Mouse (Mus musculus) inflammation-experienced regulatory T-cells, adult 6 months (primary cell): ENCODE data around the gene Tapt1. TPM values are rescaled to one million over a fixed set of nuclear protein-coding genes. Genes with fewer than 3 reads are reported as not detected.
"Not testable (repeated sequence)": the region's sequence is repeated elsewhere in the genome, so short reads cannot be mapped to it uniquely, and the experiment has no call there.

ENCODE experiments used
- ATAC-seq: one replicate; pipeline ENCODE4 v1.8.0; 2017
- polyA plus RNA-seq, 3 experiments: library from polyadenylated mRNA; unstranded; fragments of 100-300 nt; shearing (Covaris generic); gene quantifications; one replicate each; pipeline ENCODE4 v1.2.1; 2017

Gene Tapt1
- polyA plus RNA-seq = 10 to 100 TPM in 2 of 3 experiments, 1 to 10 TPM in 1; 9.4 to 17.1 (median 15.0) TPM

- peak; percentile 63 for ATAC-seq
Measured at GRCm38 (mm10) chr5:44226521-44227461, at the start of gene Tapt1. TSS of gene Tapt1 (minus strand) at chr5:44226626.

DNA sequence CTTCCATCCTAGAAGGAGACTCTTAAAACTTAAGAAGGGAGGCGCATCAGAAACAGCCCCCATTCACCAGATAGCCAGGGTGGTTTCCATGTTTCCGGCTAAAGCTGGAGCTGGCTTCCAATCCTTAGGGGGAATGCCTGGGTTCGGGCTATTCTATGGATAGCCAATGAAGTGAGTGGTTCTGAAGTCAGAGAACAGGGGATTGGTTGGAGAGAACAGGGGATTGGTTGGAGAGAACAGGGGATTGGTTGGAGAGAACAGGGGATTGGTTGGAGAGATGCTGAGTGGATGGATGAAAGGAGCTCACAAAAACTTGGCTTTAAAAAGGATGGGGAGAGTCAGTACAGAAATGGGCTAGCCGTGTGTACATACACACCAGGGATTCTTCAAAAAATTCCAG is 45.1 kb upstream of the Tapt1 start:
- no peak for ATAC-seq

DNA sequence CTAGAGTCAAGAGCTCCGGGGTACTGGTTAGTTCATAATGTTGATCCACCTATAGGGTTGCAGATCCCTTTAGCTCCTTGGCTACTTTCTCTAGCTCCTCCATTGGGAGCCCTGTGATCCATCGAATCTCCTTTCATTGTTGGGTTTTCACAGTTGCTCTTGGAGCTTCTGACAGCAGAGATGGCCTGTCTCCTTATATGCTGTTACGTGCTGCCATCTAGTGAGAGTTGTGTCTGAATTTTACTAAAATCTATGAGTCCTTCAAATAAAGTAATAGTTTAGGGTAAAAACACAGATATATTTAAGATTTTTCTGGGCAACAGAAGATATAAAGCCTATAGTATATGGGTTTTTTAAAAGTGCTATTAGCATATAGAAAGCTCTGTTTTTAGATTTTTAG is 42.1 kb upstream of the Tapt1 start:
- not testable (repeated sequence) for ATAC-seq

DNA sequence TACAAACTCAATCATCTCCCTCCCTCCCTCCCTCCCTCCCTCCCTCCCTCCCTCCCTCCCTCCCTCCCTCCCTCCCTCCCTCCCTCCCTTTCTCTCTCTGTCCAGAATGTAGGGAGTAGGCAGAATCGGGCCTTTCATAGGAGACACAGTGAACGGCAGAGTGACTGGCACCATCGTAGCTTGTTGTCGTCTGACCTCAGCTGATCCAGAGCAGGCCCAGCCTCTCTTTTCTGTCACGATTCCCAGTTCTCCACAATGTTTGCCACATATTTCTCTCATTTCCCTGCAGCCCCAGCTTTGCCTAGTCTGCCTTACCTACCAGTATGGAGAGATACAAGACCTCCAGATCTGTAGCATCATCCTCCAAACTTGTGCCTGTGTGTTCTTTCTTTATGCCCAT is 35.3 kb upstream of the Tapt1 start:
- ATAC-seq = no peak

- ATAC-seq = no peak
Measured at GRCm38 (mm10) chr5:44261172-44261571, 34.7 kb upstream of the Tapt1 start.

DNA sequence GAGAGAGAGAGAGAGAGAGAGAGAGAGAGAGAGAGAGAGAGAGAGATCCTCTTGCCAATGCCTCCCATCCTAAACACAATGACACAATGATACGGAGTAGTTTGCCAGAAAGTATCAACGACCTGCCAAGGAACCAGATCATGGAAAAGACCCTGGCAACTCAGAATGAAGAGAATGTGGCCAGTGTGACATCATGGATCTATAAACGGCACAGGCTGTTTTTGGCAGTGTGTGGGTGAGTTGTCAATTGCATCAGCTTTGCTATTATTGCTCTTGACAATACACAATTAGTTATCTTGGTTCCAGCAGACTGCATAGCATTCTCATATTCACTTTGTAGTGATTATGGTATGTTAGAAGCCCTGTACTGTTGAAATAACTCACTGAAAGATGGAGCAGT is 33.3 kb upstream of the Tapt1 start:
- no peak for ATAC-seq

DNA sequence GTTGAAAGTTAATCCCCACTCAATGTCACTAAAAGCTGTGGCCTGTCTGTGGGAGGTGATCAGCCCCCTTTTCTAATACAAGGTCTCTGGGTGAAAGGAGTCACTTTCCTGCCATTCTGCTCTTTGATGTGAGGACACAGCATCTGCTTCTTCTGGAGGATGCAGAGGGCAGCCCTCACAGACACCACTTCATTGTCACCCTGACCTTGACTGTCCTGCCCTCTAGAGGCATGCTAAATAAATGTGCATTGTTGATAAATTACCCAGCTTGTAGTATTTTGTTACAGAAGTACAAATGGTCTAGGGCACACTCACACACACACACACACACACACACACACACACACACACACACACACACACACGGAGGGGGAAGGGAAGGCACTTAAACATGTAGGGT is 31.7 kb upstream of the Tapt1 start:
- no peak for ATAC-seq

- no peak for ATAC-seq
Measured at GRCm38 (mm10) chr5:44257401-44257800, 31.0 kb upstream of the Tapt1 start.

DNA sequence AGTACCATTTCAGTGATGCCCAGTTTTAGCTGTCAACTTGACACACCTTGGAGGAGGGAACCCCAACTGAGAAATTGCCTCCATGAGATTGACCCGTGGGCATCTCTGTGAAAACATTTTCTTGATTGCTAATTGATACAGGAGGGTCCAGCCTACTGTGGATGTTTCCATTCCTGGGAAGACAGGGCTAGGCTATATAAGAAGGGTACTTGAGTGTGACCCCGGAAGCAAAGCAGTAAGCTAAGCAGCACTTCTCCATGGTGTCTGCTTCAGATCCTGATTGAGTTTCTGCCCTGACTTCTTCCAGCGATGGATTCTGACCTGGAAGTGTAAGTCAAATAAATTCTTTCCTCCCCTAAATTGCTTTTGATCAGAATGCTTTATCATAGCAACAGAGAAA is 30.1 kb upstream of the Tapt1 start:
- ATAC-seq = no peak

- ATAC-seq = no peak
Measured at GRCm38 (mm10) chr5:44255756-44256398, 29.5 kb upstream of the Tapt1 start.

GRCm38 (mm10) chr5:44253449-44253848 is 27.0 kb upstream of the Tapt1 start:
- no peak for ATAC-seq

DNA sequence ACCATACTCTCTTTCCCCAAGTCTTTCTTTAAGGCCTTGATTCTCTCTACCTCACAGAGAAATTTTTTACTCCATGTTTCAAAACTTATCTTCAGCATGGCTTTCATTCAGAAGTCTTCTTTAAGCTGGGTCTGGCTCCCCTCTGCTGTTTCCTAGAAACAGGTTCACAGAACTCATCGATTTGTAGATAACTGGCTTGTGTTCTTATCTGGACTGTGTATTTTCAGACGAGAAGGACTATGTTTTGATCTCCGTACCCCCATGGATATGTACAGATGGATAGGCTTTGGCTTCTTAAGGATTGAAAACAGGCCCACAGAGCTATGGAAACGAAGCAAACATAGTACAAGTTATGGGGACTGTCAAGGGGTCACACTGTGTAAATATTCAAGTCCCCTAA is 26.0 kb upstream of the Tapt1 start:
- no peak for ATAC-seq

DNA sequence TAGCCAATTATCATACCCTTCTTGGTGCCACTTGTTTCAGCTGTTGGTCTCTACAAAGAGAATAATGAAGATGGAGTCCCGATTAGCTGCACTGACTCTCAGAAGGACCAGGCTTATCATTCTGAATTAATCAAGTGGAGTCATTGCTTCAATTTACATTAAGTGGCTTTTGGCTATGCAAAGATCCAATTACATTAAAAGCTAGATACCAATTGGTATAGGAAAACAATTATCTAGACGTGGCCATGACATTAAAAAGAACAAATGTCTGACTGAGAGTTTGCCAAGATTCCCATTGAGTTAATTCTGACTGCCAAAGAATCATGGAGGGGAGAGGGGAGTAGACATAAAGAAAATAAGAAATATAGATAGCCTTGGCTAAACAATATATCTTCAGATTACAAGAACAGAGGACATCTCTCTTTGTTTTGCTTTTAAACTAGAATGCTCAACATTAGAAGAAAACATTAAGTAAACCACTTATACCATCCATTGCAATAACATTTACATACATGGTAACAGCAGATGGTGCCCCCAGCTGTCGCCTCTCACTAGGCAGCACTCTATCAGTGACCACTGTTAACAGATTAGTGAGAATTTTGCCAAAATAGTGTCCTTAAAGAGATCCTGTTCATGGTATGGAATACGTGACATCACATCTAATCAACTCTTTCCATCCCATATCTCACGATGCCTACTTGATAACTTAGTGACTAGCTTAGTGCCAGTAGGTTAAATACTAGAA is 24.0 kb upstream of the Tapt1 start:
- no peak for ATAC-seq

DNA sequence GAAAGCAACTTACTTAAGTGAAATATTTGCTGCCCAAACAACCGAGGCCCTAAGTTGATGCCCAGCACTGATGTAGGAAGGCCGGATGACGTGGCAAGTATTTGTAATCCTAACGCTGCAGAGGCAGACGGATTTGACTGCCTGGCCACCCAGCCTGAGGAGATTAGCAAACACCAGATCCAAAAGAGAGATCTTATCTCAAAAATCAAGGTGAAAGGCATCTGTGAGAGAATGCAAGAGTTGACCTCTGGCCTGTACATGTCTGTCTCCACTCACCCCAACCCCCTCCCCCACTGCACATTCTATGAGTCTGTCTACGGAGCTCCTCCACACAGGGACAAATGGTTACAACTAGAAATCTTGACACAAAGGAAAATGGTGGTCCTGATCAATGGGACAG is 22.9 kb upstream of the Tapt1 start:
- no peak for ATAC-seq

GRCm38 (mm10) chr5:44246493-44247217 is 20.2 kb upstream of the Tapt1 start:
- no peak for ATAC-seq

DNA sequence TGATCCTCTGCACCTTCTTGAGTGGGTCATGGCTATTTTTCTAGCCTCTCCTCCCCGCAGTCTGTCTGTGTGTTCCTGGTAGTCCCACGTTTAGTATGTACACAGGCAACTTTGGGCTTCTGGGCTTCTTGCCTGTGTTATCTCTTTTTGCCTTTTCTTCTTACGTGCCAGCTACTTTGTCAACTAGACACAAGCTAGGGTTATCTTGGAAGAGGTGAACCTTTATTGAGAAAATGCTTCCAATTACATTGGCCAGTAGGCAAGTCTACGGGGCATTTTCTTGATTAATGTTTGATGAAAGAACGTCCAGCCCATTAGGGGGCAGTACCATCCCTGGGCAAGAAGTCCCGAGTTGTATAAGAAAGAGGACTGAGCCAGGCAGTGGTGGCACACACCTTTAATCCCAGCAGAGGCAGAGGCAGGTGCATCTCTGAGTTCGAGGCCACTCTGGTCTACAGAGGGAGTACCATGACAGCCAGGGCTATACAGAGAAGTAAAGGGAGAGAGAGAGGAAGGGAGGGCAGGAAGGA is 18.5 kb upstream of the Tapt1 start:
- ATAC-seq = no peak

DNA sequence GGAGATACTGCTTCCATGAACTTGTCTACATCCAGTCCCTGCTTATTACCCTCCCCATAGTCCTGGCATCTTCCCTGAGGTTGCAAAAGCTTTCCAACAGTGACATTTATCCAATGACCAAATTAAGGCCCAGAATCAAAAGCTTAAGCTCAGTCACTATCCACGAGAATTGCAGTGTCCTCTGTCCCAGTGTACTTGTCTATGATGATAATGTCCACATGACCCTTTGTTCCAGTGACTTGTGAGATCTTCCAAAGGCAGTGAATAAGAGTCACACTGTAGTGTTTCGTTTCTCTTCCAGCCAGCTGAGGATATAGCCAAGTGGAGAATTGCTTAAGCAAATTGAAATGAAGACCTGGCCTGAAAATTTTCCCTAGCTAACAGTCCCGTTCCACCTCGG is 16.4 kb upstream of the Tapt1 start:
- ATAC-seq = no peak

GRCm38 (mm10) chr5:44241726-44242125 is 15.3 kb upstream of the Tapt1 start:
- ATAC-seq = no peak

DNA sequence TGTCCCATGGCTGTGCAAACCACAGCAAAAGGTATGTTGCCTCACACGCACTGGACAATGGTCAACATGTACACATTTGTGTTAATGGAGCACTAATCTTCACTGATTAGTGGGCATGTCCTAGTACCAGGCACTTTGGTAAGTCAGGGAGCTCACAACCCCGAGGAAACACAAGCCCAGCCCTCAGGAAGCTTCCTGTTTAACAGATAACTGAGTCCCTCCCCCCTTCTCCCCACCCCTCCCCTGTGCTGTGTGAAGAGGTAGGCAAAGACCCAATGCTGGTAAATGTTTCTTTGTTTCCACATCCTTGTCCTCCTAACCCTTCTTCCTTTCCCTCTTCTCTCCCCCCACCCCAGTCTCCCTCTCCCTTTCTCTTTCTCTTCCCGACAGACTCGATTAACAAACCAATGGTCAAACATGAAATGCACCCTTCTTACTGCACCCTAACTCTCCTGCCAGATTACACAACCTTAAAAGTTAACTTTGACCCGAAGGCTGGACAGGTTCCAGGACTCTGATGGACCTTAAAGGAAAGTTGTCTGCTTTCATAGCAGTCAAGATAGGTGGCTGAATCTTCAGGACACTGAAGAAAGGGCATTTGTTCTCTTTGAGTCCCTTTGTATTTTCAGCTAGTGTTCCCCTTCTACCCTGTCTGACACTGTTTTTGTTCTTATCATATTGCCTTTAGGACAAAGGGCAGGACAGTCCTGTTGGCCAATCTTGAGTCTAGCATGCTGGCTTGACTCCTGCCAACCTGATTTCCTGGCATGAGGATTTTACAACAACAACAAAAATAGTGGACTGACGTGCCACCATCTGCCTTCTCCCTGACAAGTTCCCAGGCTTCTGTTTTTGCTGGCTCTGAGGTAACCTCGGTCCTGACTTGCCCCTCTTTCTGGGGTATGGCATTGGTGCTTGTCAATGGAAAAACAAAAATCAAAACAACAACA is 13.0 kb upstream of the Tapt1 start:
- peak; percentile 50 for ATAC-seq

GRCm38 (mm10) chr5:44238201-44238600 is 11.8 kb upstream of the Tapt1 start:
- no peak for ATAC-seq

GRCm38 (mm10) chr5:44234606-44235005 is 8.2 kb upstream of the Tapt1 start:
- ATAC-seq = no peak
